Mouse (Mus musculus) embryonic fibroblast, embryonic 13.5 days (primary cell): Measurements from ENCODE around the gene Atg9a.

Experiments
- CTCF ChIP-seq: IDR thresholded peaks from 2 replicates; pipeline ENCODE4 v1.5.1; 2011; ENCODE audit warnings: mild to moderate bottlenecking, control low read depth, low read length, moderate library complexity, borderline replicate concordance; ENCODE audit not compliant: insufficient read depth
- POLR2A ChIP-seq: IDR thresholded peaks from 2 replicates; pipeline ENCODE4 v1.6.1; 2011; ENCODE audit warnings: low read depth, mild to moderate bottlenecking, control low read depth, low read length, moderate library complexity

- TF ChIP-seq POLR2A (no peak), CTCF (no peak)
Measured at GRCm38 (mm10) chr1:75187914-75188483, 4.0 kb downstream of the Atg9a start.
